Mouse (Mus musculus): ENCODE measurements around the gene Pde10a.
A peak's percentile ranks its signal among the peaks of the same experiment; 100 is the strongest.

The Pde10a gene

DNA sequence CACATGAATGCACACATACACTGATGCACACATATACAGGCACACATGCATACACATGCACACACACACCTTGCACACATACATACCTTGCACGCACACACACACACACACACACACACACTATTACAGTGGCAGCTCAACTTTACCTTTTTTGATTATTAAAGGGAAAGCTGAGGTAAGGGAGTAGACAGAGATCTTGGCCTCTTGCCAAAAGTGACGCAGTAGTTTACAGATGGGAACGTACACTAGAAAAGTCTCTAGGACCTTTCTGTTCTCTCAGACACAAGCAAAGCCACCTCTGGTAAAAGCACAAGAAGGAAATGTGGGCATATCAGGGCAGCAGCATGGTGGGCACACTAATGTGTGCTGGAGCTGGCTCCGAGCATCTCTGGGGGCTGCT lies 317.5 kb downstream of the Pde10a start:
- no peak for DNase-seq (ENCODE audit: low spot score)

DNA sequence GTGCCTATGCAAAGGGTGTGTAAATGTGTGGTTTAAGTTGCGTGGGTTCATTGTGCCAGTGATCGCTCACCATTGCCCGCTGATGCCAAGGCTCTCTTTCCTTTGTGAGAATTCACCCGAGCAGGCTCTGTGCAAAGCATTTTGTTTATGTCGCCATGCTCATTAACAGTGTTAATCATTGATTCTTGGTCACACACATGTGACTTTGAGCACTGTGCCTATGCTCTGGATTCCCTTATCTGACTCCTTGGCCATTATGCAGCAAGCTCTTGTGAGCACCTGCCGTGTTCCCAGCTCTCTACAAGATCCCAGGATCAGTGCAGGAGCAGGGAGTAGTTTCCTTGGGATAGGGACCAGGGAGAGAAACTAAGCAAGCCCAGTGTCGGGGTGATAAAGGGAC lies 318.8 kb downstream of the Pde10a start:
- no peak for DNase-seq (ENCODE audit: low spot score)

DNA sequence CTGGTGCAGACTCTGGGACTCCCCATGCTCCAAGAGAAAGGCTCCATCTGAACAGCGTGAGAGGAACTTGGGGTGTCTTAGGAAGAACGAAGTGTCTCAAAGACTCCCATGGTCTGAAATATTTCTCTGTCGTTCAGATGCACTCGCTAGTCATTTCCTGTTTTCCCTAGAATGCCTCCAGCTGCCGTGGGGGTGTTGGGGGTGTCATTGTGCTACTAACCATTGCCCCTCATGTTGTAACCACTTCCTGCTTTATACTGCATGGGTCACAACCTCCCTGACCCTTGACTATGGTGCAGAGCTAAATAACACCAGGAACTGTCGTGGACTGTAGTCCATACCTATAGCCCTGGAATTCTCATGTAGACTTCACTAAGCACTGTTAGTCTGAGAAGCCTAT lies 321.3 kb downstream of the Pde10a start:
- no peak for DNase-seq (ENCODE audit: low spot score)

DNA sequence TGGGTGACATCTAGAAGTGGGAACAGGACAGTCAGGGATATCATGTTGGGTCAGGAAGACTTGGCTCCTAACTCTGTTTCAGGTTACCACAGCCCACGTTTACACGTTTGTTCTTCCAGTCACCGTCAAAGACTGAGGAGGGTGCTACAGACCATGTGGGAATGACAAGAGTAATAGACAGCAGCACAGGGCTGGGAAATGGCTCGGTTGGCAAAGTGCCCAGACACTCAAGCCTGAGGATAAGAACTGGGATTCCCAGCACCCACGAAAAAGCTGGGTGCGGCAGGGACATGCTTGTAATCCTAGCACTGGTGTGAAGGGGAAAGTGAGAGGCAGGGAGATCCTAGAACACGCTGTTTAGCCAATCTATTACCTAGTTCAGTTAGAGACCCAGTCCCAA lies 322.4 kb downstream of the Pde10a start:
- DNase-seq (ENCODE audit: low spot score) = no peak

DNA sequence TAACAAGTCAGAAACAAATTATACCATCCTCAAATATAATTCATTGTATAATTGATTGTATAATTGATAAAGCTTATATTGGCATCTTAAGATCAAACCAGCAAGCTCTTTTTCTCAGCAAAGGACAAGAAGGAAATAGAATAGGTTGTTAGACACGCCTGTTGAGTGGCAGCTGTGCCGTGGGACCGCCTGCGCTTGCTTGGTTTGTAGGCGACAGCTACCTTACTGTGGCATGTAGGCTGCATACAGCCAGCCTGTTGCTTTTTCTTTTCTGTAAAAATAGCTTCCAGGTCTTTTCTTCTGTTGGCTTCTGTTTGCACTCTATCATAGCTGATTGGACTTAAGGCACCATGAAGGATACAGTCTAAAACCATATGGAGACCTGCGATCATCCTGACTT lies 326.7 kb downstream of the Pde10a start:
- no peak for DNase-seq (ENCODE audit: low spot score)

DNA sequence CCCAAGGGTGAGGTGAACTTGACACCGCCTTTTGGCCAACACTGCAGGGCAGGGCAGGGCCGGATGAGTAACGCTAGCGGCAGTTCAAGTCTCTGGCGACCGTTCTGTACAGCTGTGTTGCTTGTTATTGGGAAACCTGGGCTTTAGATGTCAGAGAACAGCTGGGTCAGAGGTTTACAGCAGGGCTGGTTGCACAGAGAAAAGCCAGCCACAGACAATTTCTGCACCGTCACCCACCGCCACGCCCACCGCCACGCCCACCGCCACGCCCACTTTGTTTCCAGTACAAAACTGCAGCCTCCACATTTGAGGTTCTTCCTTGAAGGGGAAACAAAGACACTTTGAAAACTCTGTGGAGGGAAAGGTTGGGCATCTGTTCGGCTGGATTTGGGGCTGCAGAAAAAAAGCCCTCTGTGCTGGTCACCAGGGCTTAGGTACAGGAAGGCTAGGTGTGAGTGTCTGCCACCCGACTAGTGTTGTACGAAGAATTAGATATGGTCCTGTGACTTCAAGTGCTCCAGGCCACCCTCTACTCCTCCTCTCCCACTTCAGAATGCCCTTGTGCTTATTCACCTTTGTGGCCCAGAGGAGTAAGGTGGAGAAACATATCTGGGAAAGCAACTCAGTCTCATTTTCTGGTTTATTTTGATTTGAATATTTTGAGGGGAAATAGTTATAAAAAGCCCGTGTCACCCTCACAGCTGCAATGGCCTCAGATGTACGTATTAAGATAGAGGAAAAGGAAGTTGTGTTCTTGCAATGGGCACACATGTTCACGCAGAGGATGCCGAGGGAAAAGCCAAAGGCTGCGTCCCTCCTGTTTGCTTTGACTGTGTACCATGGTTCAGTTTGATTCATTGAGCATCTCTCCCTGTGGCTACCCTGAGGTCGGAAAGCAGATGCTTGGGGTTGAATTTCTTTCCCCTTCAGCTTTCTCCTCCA lies 331.5 kb downstream of the Pde10a start:
- DNase-seq (ENCODE audit: low spot score) = peak; percentile 31

DNA sequence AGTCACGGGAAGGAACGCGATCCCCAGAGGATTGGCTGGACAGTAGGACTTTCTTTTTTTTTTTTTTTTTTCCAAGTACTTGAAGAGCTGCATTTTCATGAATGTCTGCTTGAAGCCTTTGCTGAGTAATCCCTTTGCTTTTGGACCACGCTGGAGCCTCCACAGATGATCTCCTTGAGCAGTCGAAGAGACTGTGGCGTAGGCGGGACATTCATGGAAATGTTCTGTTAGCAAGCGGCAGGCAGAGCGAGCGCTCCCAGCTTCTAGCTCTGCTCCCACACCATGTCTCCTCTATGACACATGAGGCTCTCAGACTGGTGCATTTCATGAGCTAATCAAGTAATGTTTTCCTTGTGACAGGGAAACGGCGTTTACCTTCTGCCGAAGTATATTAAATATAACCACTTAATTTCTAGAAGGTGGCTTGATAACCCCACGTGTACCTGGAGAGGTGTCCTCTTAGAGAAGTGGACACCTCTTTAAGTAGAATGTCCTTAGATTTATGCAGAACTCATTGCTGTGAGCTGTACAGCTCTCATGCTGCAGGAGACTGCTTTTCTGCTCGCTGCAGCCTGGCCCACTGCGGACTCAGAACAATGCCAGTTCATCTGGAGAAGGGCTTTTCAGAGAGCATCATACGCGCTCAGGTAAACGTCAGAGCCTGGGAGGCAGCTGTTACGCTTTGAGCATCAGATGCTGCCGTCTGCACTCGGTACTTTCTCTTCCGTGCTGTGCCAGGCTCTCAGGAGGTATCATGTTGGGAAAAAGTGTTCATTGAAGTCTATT lies 333.7 kb downstream of the Pde10a start:
- no peak for DNase-seq (ENCODE audit: low spot score)

DNA sequence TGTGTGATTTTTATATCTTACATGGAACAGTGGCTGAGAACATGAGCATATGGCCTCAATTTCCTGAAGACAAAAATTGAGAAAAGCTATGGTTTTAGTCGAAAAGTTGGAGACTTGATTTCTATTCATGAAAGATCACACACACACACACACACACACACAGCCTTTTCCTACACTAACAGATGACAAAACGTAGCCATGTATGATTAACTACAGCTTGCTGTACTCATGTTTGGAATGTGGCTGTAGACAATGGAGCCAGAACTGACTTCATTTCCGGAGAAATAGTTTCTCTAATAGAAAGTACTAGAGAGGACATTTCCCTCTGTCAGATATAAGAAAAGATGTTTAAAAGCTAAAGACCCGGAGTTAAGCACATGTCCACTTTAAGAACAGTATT lies 334.3 kb downstream of the Pde10a start:
- DNase-seq (ENCODE audit: low spot score) = no peak

DNA sequence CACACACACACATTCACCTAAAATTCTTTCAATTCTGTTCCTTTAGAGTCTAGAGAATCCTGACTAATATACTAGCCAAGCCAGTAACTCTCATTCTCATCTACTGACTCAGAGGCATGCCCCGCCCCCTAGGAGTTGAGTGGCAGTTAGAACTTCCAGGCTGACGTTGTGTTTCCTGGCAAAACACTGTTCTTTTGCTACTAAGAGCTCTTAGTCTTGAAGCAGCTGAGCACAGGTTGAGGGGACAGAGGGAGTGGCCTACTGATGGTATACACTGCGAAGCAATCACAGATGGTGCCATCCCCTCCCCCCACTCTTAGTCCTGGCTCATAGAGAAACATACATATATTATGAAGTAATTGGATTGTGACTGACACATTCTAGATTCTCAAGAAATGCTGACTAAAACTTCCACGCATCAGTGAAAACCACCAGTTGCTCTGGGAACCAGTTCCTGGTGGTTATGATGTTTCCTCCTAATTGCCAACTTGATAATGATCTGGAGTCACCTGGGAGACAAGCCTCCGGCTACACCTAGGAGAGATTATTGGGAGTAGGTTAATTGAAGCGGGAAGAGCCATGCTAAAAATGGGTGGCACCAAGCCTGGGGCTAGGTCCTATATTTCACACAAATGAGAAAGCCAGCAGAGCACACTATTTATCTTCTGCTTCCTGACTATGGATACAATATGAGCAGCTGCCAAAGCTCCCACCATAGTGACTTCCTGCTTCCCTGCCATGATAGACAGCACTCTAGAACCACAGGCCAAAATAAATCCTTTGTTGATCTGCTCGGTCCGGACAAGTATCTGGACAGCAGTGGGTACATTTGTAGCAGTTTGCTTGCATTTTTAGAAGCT lies 339.7 kb downstream of the Pde10a start:
- DNase-seq (ENCODE audit: low spot score) = no peak

DNA sequence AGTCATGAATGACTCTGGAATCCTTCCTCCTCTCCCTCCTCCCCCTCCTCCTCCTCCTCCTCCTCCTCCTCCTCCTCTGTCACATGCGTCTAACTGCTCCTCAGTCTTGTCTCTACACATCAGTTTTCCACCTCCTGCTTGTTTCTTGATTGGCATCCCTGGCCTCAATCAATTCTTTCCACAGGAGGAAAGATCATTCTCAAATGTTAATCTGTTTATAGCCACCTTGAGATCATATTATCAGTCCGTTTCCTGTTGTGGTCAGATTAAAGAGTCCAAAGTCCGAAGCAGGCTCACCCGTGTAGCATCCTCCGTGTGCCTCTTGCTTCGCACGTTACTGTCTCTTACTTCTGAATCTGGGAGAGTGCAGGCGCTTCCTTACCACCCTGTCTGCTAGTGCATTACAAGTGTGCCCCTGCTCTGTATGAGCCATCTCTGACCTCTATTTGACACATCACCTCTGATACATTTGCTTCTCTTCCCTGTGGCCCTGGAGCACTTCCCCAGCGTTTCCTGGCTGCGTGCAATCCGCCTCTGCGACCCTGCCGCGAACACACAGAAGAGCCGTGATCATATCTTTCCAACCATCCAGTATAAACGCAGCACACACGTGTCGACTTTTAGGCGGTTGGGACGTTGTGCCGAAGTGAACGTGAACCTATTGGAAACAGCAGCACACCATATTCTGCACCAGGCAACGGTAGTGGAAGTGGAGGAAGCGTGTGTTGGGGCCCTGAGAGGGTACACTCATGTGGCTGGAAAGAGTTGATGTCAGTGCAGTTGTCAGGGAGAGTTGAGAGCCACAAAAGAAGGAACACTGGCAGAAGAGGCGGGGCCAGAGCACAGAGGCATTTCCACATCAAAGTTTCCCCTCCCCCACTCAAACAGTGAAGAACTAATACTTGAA lies 342.4 kb downstream of the Pde10a start:
- DNase-seq (ENCODE audit: low spot score) = no peak

DNA sequence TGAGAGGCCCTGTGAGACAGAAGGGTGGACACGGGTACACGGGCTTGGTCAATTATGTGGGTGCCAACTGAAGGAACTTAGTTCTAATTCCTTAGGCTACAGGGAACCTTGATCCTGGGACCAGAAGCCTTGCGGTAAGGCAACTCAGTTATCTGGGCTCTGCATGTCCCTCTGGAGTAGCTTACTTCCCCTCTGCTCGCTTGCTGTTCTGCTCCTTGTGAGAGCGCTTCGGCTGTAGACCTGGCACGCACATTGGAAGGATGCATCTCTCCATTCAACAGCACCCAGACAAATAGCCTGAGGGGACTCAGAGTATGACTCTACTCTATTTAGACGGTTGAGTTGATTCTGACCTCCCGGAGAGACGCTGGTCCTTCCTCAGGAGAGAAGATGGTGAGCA lies 344.1 kb downstream of the Pde10a start:
- no peak for DNase-seq (ENCODE audit: low spot score)

DNA sequence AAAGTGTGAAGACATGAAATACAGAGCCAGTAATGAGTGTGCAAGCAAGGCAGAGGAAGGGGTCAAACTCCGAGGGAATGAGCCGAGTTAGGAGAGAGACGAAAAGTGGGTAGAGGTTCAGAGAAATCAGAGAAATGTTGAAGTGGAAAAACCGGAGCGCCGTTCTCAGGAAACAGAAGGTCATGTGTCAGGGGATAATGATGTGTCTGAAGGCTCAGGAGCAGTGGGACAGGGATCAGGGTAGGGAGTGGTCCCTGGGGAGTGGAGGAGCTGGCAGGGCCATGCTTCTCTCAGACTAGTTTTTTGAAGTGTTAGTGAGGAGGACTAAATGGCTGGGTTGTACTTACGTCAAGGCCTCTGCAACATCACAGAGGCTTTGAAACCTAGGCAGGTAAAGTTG lies 345.7 kb downstream of the Pde10a start:
- no peak for DNase-seq (ENCODE audit: low spot score)

DNA sequence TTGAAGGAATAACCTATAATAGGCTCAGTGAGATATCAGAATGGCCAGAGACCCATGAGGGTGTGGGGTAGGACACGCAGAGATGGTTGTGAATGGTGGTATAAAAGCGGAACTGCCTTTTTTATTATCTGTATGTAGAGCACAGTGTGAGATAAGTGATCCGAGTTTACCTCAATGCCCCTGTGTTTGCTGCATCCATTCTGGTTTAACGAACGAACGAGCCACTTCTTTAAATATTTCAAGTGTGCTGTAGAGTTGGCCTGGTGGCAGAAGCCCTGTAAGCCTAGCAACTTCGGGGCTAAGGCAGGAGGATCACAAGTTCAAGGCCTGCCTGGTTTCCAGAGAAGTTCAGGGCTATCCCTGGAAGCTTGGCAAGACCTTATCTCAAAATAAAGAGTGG lies 346.2 kb downstream of the Pde10a start:
- DNase-seq (ENCODE audit: low spot score) = no peak

DNA sequence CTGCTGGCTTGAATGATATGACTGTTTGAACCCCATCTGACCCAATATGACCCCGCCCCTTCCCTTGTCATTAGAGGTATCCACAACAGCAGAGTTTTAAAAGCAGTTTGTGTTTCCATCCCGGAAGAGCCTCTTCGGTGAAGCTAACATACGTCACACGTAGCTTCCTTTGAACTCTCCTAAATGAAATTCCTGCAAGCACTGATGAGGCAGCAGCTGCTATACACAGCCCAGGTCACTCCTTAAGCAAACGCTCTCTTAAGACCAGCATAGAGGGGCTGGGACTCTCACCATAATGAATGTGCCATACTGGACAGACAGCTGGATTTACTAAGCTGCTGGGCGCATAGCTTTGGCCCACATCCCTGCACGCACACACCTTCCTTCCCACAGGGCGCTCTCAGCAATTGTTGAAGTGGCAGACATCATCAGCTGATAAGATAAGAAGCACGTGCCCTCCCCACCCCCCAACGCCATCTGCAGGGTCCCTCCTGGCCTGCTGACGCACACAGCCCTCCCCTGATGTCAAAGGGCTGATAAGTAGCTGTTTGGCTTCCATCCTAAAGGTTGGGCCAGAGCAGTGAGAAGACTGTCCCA lies 346.9 kb downstream of the Pde10a start:
- DNase-seq (ENCODE audit: low spot score) = no peak

DNA sequence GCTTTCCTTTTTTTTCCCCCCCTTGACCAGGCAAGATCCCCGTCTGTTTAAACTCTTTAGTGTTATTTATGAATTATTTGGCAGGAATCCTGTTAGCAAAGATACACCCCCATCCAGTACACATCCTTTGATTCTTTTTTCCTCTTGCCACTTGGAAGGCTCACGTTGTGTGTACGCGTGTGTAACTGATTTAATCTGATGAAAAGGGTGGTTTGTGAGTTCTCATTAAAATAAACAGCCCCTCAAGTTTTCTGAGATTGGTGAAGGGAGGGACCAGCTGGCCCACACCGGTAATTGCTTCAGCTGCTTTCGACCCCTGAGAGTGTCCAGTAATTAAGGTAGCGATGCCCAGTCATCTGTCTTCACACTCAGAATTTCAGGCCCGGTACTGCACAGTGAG lies 347.4 kb downstream of the Pde10a start:
- DNase-seq (ENCODE audit: low spot score) = no peak

DNA sequence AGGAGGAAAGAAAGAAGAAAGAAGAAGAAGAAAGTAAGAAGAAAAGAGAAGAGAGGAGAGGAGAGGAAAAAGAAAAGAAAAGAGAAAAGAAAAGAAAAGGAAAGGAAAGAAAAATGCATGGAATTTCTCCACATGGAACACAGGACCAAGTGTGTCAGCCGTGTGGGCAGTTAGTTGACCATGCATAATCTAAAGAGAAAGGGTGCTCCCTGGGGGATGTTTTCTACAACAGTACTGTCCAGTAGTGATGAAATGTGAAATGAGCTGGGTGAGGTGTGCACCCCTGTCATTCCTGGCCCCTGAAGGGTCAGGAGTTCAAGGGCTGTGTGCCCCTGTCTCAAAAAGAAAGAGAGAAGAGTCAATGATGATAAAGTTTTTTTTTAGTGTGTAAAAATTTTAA lies 352.9 kb downstream of the Pde10a start:
- DNase-seq (ENCODE audit: low spot score) = no peak

DNA sequence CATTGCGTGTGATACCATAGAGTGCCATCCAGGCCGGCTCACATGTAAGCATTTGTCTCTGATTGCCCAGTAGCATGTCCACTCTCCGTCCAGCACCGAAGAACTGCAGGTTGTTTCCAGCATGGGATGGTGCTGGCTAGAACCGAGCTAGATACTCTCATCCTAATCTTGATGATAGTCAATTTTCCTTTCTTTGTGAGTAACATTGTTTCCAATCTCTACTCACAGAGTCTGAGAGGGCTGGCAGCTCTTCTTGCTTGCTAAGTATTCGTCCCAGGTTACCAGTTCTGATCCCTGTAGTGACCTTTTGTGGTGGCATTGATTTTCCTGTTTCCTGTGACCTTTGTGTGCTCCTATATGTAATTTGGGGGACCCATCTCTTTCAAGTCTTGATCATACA lies 356.5 kb downstream of the Pde10a start:
- DNase-seq (ENCODE audit: low spot score) = no peak

DNA sequence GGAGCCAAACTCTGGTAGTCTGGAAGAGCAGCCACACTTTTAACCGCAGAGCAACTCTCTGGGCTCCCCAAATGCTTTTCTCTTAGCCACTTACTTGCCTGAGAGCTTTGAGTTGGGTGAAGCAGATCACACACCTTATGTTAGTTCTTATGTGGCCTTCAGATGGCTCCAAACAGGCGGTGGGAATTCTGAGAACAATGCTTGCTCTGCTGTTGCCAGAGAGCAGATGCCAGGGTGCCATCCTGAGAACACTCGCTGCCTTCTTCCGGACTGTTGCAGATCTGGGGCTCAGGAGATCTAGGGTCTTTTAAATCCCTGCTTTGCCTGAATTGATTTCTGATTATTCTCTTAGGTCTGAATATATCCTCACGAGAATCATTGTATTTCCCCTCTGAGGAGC lies 359.5 kb downstream of the Pde10a start:
- no peak for DNase-seq (ENCODE audit: low spot score)

DNA sequence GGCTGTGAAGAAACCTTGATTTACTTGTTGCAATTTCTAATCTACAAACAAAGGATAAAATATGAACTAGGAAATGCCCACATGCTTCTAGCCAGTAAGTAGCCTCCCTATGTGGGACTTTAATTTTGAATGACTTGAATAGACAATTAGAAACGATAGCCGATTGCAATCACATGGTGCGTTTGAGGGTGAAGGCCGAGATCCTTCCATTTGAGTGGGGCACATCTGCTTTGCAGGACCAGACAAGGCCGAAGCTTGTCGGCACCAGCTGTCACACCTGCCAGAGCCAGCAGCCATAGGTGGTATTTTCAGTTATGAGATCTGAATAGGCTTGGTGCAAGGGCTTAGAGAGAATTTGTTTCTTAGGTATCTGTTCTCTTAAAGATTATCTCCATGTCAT lies 360.7 kb downstream of the Pde10a start:
- DNase-seq (ENCODE audit: low spot score) = no peak

DNA sequence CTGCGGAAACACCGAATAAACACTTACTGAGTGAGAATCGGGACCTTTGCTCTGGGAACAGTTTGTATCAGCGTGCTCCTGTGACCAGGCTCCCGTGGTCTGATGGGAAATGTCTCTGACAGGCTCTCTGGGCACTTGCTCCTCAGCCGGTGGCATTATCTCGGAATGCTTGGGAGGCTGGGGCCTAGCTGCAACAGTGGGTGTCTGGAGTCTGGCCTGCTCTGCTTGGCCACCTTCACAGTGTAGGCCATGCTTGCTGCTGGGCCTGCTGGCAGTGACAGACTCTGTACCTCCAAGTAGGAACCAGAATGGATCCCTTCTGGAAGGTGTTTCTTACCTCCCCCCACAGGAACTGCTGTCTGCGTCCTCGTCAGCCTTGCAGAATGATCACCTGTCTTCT lies 362.9 kb downstream of the Pde10a start:
- DNase-seq (ENCODE audit: low spot score) = no peak

DNA sequence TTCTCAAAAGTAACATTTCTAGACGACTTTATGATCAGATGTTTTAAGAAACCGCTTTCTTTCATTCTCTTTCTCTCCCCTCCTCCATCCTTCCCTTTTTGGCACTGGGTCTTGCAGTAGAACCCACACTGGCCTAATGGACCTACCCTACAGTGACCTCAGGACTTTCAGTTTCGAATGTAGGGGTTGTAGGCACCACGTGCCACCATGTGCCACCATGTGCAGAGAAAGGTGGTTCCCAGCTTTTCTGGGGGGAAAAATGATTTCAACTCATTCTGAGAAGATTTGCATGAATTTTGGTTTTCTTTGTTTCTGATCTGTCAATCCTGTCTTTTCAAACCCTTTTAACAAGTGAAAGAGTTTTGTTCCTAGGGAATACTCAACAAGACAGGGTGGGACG lies 363.5 kb downstream of the Pde10a start:
- DNase-seq (ENCODE audit: low spot score) = no peak

Data from ovary, postnatal 10 days (tissue).